Mouse (Mus musculus): Measurements from ENCODE around the gene Gm49450. TPM values are rescaled to one million over a fixed set of nuclear protein-coding genes. Genes with fewer than 3 reads are reported as not detected.

Gene Gm49450
- polyA plus RNA-seq, 1 experiment from 2014 or later: not detected

- Histone ChIP-seq H3K4me1 (ENCODE audit: control insufficient read depth, insufficient read depth, low read length) (peaks cover 6% of the 10 kb centered on the region; the same call in 1 of the 2 replicates), H3K4me2 (ENCODE audit: low read depth) (no peak overlapping the region), H3K9ac (ENCODE audit: low read length) (no peak overlapping the region), H3K27ac (ENCODE audit: low read depth, low read length) (no peak overlapping the region), H3K4me3 (ENCODE audit: low read depth, low read length) (no peak overlapping the region), H3K36me3 (ENCODE audit: control insufficient read depth, insufficient read depth, low read length) (no peaks in the 10 kb centered on the region), H3K27me3 (ENCODE audit: control insufficient read depth, insufficient read depth, low read length) (no peaks in the 10 kb centered on the region), H3K9me3 (ENCODE audit: control insufficient read depth, low read length) (no peaks in the 10 kb centered on the region)
- 85% methylated on average over 1 of the region's 1 CpGs for WGBS
- DNase-seq (ENCODE audit: low spot score) (no peak), ATAC-seq (ENCODE audit: insufficient read depth, low FRiP score, low TSS enrichment) (no peak)
Observed at GRCm38 (mm10) chr15:98884106-98884505, 69.2 kb downstream of the Gm49450 start.

GRCm38 (mm10) chr15:98883661-98884060 lies 69.7 kb downstream of the Gm49450 start:
- no peak overlapping the region for H3K27ac ChIP-seq (ENCODE audit: low read depth, low read length)
- no peak overlapping the region for H3K9ac ChIP-seq (ENCODE audit: low read length)
- no peaks in the 10 kb centered on the region for H3K27me3 ChIP-seq (ENCODE audit: control insufficient read depth, insufficient read depth, low read length)
- ATAC-seq (ENCODE audit: insufficient read depth, low FRiP score, low TSS enrichment) (no peak), DNase-seq (ENCODE audit: low spot score) (no peak)
- H3K36me3 ChIP-seq (ENCODE audit: control insufficient read depth, insufficient read depth, low read length): no peaks in the 10 kb centered on the region; the same call in 1 of the 2 replicates
- no peak overlapping the region for H3K4me3 ChIP-seq (ENCODE audit: low read depth, low read length)
- H3K4me1 ChIP-seq (ENCODE audit: control insufficient read depth, insufficient read depth, low read length): peaks cover 6% of the 10 kb centered on the region; the same call in 1 of the 2 replicates
- no peak overlapping the region for H3K4me2 ChIP-seq (ENCODE audit: low read depth)
- H3K9me3 ChIP-seq (ENCODE audit: control insufficient read depth, low read length): no peaks in the 10 kb centered on the region

Other genes with a start within 250 kb of the Gm49450 start
- 0.70 and 0.96 TPM in 2 replicates for gene Ccdc65, start 245.3 kb downstream of the Gm49450 start, polyA plus RNA-seq (2014; fragmentation: Nextera tagmentation; extraction: Ambion mirVana)
- 12.1 and 12.6 TPM in 2 replicates for gene Fkbp11, start 225.4 kb downstream of the Gm49450 start, polyA plus RNA-seq (2014; fragmentation: Nextera tagmentation; extraction: Ambion mirVana)
- 42.0 and 44.0 TPM in 2 replicates for gene Arf3, start 190.3 kb downstream of the Gm49450 start, polyA plus RNA-seq (2014; fragmentation: Nextera tagmentation; extraction: Ambion mirVana)
- gene Wnt10b, start 175.4 kb downstream of the Gm49450 start, polyA plus RNA-seq (2014; fragmentation: Nextera tagmentation; extraction: Ambion mirVana): 0.51 and 0.95 TPM in 2 replicates
- gene Wnt1, start 163.7 kb downstream of the Gm49450 start, polyA plus RNA-seq (2014; fragmentation: Nextera tagmentation; extraction: Ambion mirVana): 11.8 and 12.9 TPM in 2 replicates
- 0.48 and 0.78 TPM in 2 replicates for gene Ddn, start 144.1 kb downstream of the Gm49450 start, polyA plus RNA-seq (2014; fragmentation: Nextera tagmentation; extraction: Ambion mirVana)
- gene Prkag1, start 122.0 kb downstream of the Gm49450 start, polyA plus RNA-seq (2014; fragmentation: Nextera tagmentation; extraction: Ambion mirVana): 73.1 and 74.0 TPM in 2 replicates
- 14.7 and 16.3 TPM in 2 replicates for gene Kmt2d, start 82.3 kb downstream of the Gm49450 start, polyA plus RNA-seq (2014; fragmentation: Nextera tagmentation; extraction: Ambion mirVana)
- gene Rhebl1, start 59.0 kb downstream of the Gm49450 start, polyA plus RNA-seq (2014; fragmentation: Nextera tagmentation; extraction: Ambion mirVana): 18.9 and 19.8 TPM in 2 replicates
- gene Dhh, start 55.0 kb downstream of the Gm49450 start, polyA plus RNA-seq (2014; fragmentation: Nextera tagmentation; extraction: Ambion mirVana): 0.44 and 2.3 TPM in 2 replicates
- 7.1 and 8.9 TPM in 2 replicates for gene Lmbr1l, start 35.3 kb downstream of the Gm49450 start, polyA plus RNA-seq (2014; fragmentation: Nextera tagmentation; extraction: Ambion mirVana)
- gene Tuba1b, start 19.0 kb downstream of the Gm49450 start, polyA plus RNA-seq (2014; fragmentation: Nextera tagmentation; extraction: Ambion mirVana): 1,967 and 2,051 TPM in 2 replicates
- 8,277 and 8,733 TPM in 2 replicates for gene Tuba1a, start 152 bp upstream of the Gm49450 start, polyA plus RNA-seq (2014; fragmentation: Nextera tagmentation; extraction: Ambion mirVana)
- gene Tuba1c, start 76.3 kb upstream of the Gm49450 start, polyA plus RNA-seq (2014; fragmentation: Nextera tagmentation; extraction: Ambion mirVana): 109 and 112 TPM in 2 replicates
- 38.7 and 54.0 TPM in 2 replicates for gene Prph, start 101.6 kb upstream of the Gm49450 start, polyA plus RNA-seq (2014; fragmentation: Nextera tagmentation; extraction: Ambion mirVana)
- gene Troap, start 121.0 kb upstream of the Gm49450 start, polyA plus RNA-seq (2014; fragmentation: Nextera tagmentation; extraction: Ambion mirVana): 23.3 and 25.9 TPM in 2 replicates
- gene C1ql4, start 134.3 kb upstream of the Gm49450 start, polyA plus RNA-seq (2014; fragmentation: Nextera tagmentation; extraction: Ambion mirVana): 3.0 and 3.2 TPM in 2 replicates
- 0.19 and 0.41 TPM in 2 replicates for gene Dnajc22, start 139.6 kb upstream of the Gm49450 start, polyA plus RNA-seq (2014; fragmentation: Nextera tagmentation; extraction: Ambion mirVana)
- 63.3 and 63.7 TPM in 2 replicates for gene Spats2, start 172.4 kb upstream of the Gm49450 start, polyA plus RNA-seq (2014; fragmentation: Nextera tagmentation; extraction: Ambion mirVana)